Mouse (Mus musculus) gastrocnemius, postnatal 10 days (tissue): Measurements from ENCODE around the gene Plekhg1. TPM values are rescaled to one million over a fixed set of nuclear protein-coding genes. Genes with fewer than 3 reads are reported as not detected.

Source experiments
- DNase-seq: peaks from one replicate; pipeline ENCODE4 v3.0.0; 2021; ENCODE audit warnings: mixed read lengths
- long read RNA-seq, 2 experiments: library from polyadenylated mRNA; stranded (forward); transcript quantifications; one replicate each; pipeline ENCODE4 v2.0.0; 2021
- total RNA-seq, 2 experiments: library from RNA; stranded (reverse); gene quantifications; 2 replicates each; pipeline ENCODE4 v1.2.3; 2021

The Plekhg1 gene
- 10 to 100 TPM; 13.3 to 16.3 TPM for total RNA-seq
- long read RNA-seq, experiment 1, partial matches to known transcripts, result 1 of 3 reads
- long read RNA-seq, experiment 1, other reads (novel, unspliced or antisense), result 2 of 3 reads
- long read RNA-seq, experiment 2, partial matches to known transcripts, result 0 of 1 reads
- long read RNA-seq, experiment 2, other reads (novel, unspliced or antisense), result 1 of 1 reads

DNA sequence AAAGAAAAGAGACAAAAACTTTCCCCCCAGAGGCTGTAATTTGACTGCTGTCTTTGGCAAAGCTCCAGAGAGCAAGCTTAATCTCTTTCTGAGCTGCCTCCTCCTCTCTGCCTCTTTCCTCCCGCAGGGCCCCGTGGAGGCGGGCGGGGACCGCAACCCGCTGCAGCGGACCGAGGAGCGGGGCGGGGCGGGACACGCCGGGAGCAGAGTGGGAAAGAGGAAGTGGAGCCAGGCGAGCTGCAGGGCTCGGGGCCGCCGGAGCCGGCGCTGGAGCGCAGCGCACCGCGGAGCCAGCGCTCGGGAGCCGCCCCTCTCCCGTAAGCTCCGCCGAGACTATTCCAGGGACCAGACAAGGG, at the start of gene Plekhg1:
Gene Plekhg1 (plus strand): TSS at position 217 of the 356 bp plus-strand sequence.
- DNase-seq, result peak; percentile 81

DNA sequence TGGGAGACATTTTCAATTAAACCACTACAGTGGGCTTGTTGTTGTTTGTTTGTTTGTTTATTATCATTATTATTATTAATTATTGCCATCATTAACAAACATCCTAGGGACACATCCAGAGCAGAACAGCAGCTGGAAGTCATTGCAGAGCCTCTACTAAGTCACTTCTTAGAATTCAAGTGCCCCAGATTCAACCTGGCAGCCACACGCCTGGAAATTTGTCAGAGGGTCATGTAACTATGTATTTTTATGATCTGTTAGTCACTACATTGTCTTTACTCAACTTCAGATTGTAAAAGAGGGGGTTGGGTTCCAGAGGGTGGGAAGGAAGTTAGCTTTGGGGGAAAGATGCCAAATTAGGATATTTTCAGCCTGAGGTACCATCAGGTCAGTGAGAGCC, 47.4 kb upstream of the Plekhg1 start:
- peak; percentile 42 for DNase-seq

- DNase-seq, result no peak
These were observed 46.4 kb upstream of the Plekhg1 start for GRCm38 (mm10) chr10:3693699-3694280.

- no peak for DNase-seq
These were observed 44.7 kb upstream of the Plekhg1 start for GRCm38 (mm10) chr10:3695332-3695905.

- peak; percentile 38 for DNase-seq
These were observed 43.3 kb upstream of the Plekhg1 start for GRCm38 (mm10) chr10:3696727-3697348.

GRCm38 (mm10) chr10:3697500-3697899, 42.7 kb upstream of the Plekhg1 start:
- no peak for DNase-seq

- DNase-seq, result no peak
These were observed 39.7 kb upstream of the Plekhg1 start for GRCm38 (mm10) chr10:3700225-3701073.

DNA sequence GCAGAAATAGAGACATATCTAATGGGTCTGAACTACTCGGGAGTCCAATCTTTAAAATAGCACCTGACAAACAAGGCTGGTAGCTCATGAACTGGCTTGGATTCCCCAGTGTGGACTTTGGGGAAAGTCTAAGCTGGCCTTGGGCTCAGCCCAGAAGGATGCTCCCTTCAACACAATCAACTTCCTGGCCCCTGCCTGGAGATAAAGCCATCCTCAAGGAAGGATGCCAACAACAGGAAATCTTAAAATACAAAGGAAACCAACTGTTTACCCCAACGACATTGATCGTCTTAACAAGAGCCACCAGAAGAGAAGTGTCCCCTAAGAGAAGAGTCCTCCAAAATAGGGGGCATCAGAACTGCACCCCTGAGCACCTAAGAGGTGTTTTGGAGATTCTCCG, 38.3 kb upstream of the Plekhg1 start:
- DNase-seq, result no peak

DNA sequence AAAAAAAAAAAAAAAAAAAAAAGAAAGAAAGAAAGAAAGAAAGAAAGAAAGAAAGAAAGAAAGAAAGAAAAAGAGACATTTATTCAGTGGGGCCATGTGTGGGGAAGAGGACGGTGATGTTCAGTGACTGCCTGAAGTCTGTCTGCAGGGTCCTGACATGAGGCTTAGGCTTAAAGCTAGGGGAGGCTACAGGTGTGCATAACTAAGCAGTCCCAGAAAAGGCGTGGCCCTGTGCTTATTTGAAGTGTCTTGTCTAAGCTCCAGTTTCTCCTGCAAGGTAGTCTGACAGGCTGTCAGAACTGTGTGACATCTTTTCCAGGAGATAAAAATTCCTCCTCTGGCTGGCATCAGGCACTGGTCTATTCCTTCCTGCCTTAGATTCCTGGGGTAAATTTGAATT, 37.6 kb upstream of the Plekhg1 start:
- DNase-seq, result no peak

GRCm38 (mm10) chr10:3706231-3706630, 33.9 kb upstream of the Plekhg1 start:
- DNase-seq, result no peak

DNA sequence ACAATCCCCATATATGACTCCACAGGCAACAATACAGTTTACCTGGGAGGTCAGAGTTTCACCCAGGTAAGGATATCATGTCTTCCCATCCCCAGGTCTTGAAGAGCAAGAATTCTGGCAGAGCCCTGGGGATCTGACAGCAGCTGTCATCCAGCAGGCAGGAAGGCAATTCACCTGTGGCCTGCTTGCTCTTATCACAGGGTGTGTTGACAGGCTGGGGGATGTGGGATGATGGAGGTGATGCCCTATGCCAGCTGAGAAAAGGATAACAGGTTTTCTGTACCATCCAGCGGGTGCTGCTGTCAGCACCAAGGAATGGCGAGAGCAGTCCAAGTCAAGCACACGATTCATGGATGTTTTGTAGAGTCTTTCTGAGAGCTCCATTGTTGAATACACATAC, 30.1 kb upstream of the Plekhg1 start:
- no peak for DNase-seq

DNA sequence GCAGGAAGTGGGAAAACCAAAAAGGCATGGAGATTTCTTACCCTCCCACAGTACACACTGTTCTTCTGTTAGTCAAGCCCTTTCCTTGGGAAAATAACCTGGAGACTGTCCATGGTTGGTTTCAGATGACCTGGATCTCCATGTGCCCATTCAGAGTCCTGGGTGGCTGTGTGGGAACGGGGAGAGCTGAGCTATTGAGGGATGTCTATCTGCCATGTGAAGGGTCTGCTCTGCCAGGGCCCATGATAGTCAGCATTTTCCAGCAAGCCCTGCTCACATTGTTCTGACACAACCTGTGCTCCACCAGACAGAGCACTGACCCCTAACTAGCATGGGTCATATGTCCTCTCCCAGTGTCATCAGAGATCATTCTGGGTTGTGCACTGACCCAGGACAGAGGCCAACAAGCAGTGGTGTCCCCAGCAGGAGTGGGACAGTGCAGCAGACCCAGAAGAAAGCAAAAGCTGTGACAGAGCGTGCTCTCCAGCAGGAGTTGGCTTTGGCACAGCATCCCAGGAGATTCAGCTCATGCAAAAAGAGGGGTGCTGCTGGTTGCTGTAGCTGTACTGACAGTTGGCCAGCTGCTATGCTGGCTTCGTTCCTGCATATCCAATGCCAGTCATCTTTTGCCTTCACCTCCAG, 24.7 kb upstream of the Plekhg1 start:
- DNase-seq, result peak; percentile 12

DNA sequence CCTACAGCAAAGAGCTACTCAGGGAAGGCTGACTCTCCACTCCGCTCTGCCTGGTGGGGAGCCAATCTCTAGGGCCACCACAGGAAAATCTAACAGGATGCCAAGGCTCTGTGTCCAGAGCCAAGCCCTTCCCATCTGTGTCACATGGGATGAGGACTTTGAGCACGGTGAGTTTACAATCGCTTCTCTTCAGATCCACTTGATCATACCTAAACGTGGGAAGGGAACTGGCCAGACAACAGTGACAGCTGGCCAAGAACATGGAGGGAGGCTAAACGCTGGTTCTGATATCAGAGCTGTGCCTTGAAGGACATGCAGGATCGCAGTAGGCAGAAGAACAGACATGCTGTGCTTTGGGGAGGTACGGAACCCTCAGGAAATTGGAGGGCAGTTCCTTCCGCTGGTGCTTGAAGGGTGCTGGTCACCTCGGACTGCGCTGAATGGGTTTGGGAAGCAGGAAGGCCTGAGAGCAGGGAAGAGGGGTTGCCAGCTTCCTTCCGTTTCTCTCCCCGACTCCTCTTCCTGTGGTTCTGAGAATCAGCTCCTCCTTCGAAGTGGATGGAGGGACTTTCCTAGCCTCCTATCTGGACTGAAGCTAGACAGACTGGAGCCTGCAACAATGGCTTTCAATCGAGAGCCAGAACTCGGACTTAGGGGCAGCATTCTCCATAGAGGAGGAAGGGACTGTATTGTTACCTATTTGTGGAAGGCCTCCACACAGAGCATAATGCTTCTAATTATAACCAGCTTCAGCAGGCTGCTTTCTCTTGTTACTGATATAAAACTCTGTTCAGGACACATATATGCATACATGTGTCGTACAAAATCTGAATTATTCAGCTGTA, 21.9 kb upstream of the Plekhg1 start:
- peak; percentile 39 for DNase-seq

GRCm38 (mm10) chr10:3720296-3720695, 19.9 kb upstream of the Plekhg1 start:
- no peak for DNase-seq

- no peak for DNase-seq
These were observed 17.8 kb upstream of the Plekhg1 start for GRCm38 (mm10) chr10:3722339-3722738.

DNA sequence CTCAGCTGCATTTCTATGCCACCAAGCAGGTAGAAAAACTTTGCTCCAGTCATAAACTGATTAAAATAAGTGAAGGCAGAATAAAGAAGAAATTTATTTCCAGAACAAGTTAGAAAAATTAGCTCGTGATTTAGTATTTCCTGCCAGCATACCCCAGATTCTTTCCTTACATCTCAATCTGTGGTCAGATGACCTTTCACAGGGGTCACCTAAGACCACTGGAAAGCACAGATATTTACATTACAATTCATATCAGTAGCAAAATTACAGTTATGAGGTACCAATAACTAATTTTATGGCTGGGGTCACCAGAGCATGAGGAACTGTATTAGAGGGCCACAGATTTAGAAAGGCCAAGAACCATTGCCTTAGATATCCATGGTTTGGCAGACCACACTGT, 15.5 kb upstream of the Plekhg1 start:
- DNase-seq, result no peak

DNA sequence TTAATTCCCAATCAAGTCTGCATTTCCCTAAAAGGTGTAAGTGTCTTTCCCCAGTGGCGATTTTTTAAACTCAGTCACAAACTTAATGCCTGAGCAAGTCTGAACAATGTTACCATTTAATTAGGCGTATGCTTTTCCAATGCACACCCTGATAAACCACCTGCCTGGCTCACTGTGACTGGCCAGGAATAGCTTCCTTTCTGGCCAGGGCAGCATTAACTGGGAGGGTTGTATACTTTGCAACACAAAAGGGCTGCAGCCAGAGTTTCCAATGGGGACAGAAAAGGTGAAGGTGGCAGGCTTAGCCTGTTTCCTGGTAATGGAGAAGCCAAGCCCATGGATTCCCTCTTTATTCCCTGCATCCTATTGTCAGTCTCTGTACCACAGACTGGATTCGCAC, 10.5 kb upstream of the Plekhg1 start:
- no peak for DNase-seq

DNA sequence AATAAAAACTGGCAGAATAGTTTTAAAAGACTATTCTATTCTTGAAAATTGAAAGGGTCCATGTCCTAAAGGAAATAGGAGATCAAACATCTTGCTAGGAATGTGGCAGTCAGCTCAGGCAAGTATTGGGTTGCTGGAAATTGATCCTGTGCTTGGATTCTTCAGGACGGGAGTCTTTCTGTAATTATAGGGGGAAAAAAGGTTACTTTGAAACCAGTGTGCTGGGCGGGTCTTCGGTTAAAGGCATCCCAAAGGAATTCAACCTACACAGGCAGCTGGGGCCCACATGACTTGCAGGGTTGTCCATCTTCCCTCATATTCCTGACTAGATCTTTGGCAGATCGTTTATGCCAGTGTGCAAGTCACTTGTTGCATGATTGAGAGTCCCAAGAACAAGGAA, 9.8 kb upstream of the Plekhg1 start:
- DNase-seq, result no peak

- no peak for DNase-seq
These were observed 3.1 kb upstream of the Plekhg1 start for GRCm38 (mm10) chr10:3737034-3737433.

GRCm38 (mm10) chr10:3740504-3741388, 582 bp downstream of the Plekhg1 start:
- peak; percentile 53 for DNase-seq
